Mouse (Mus musculus) cerebellum, adult (tissue): ENCODE measurements around the gene Cyp2c29.
"Not testable (repeated sequence)": the region's sequence is repeated elsewhere in the genome, so short reads cannot be mapped to it uniquely, and the experiment has no call there.

Source experiments
- ATAC-seq: cut with Nextera tagmentation; 2 replicates; pipeline ENCODE4 v1.9.2; 2017; ENCODE audit warnings: mild to moderate bottlenecking, moderate library complexity, mixed read lengths; ENCODE audit not compliant: insufficient number of reproducible peaks, low FRiP score, low TSS enrichment

The Cyp2c29 gene

DNA sequence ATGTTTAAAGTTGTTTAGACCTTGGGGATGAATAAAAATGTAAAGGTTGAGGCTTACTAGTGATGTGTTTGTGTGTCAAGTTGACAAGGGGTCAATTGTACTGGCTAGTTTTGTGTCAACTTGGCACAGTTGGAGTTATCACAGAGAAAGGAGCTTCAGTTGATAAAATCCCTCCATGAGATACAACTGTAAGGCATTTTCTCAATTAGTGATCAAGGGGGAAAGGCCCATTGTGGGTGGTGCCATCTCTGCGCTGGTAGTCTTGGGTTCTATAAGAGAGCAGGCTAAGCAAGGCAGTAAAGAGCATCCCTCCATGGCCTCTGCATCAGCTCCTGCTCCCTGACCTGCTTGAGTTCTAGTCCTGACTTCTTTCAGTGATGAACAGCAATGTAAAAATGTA lies at the start of gene Cyp2c29:
Gene Cyp2c29 (plus strand): TSS at position 301 of the 400 bp plus-strand sequence.
- ATAC-seq = not testable (repeated sequence)

DNA sequence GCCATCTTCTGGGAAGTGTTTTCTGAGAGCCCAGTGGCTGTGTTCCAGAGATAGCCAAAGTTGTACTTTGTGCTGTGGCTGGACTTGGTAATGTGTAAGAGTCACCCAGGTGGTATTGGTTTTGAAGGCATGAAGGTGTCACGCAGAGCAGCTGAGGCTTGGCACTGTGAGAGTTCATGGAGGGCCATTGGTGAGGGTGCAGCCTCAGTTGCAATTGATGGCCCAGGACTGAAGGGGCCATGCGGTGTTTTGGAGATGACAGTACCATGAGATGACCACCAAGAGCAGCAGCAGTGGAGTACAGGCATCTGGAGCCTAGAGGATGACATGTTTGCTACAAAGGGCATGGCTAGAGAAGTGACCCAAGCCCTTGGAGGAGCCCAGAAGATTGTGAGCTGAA lies 2.2 kb upstream of the Cyp2c29 start:
- not testable (repeated sequence) for ATAC-seq

DNA sequence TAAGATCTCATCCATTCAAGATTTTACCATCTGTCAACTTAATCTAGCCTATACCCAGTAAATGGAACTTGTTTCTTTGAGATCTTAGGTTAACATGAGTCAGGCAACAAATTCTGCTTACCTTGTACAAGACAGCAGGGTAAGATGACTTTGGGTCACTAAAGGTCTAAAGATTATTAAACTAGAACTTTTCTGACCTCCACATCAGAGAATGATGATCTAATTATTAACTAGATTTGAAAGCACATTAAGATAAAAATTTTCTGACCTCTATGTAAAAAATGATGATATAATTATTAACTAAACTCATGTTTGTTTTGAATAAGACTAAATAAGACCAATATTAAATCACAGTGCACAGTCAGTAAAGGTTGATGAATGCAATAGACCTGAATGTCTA lies 13.6 kb downstream of the Cyp2c29 start:
- no peak for ATAC-seq

DNA sequence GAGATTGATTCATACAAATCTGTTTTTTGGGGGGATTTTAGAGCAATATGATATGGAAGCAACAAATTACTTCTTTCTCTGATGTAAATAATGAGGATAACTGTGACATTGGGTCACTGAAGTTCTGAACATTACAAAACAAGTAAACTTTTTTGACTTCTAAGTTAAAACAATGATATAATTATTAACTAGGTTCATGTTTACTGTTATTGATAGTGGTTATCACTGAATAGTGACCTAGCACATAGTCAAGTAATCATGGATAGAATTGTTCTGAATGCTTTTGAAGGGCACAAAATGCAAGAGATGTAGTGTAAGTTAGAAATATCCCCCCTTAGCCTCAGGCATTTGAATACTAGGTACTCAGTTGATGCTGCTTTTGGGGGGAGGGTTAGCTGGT lies 16.4 kb downstream of the Cyp2c29 start:
- ATAC-seq = no peak

DNA sequence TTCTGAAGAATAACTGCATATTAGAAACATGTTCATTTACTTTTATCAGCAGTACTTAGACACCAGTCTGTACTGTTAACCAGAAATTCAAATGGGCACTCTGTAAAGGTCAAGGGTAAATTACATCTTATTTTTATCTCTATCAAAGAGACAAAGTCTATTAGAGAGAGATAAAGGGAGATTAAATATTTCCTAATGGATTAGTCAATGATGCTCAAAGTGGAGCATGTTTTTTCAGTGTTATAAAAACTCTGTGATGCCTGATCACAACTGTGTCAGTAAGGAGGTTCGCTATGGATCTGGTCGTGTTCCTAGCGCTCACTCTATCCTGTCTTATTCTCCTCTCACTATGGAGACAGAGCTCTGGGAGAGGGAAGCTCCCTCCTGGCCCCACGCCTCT lies 17.6 kb downstream of the Cyp2c29 start:
- no peak for ATAC-seq

DNA sequence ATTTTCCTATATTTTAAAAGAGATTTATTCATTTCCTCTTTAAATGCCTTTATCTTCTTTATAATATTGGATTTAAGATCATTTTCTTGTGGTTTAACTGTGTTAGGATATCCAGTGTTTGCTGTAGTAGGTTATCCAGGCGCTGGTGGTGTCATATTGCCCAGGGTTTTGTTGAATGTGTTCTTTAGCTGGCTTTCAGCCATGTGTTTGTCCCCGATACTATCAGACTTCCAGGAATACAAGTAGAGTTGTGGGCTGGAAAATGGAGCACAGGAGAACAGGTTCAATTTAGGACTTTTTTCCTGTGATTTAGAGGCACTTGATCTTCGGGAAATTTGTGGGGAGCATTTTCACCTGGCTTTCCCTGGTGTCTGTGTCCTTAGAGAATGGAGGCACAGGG lies 19.8 kb downstream of the Cyp2c29 start:
- ATAC-seq = no peak
